Mouse (Mus musculus): ENCODE data around the gene Paqr7.
"Not testable (repeated sequence)": the region's sequence is repeated elsewhere in the genome, so short reads cannot be mapped to it uniquely, and the experiment has no call there.

The Paqr7 gene

GRCm38 (mm10) chr4:134474240-134474639 lies 22.3 kb upstream of the Paqr7 start:
- DNase-seq = no peak

- DNase-seq = no peak
These were observed 19.6 kb upstream of the Paqr7 start for GRCm38 (mm10) chr4:134476899-134477298.

DNA sequence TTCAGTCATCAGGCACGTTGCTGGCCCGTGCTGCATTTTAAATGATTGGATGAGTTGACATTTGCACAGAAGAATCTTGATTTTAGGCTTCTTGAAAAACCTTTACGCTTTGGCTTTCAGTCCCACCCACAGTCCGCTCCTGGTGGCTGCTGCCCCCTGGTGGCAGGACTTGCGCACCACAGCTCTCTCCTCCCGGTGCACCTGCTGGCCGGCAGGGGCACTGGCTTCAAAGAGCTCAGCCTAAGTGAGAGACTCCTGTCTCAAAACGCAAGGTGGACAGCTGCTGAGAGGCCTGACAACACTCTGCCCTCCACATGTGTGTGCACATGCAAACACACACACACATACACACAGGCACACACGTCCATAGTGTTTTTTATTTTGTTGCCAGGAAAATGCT lies 18.5 kb upstream of the Paqr7 start:
- peak; percentile 91 for DNase-seq

DNA sequence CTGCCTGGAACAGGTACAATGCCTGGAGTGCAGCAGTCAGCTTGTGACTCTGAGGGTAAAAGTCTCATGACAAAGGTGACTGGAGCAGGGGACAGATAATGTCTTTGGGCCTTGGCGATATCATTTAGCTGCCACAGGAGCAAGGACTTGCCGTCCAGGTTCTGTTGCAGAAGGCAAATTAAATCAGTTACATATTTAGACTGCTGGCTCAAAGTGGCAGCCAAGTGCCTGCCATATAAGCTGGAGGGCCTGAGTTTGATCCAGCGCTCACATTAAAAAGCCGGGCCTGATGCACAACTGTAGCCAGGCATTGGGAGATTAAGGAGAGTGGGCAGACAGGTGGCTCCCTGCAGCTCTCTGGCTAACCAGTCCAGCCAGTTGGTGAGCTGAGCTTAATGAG lies 16.7 kb upstream of the Paqr7 start:
- DNase-seq = no peak

DNA sequence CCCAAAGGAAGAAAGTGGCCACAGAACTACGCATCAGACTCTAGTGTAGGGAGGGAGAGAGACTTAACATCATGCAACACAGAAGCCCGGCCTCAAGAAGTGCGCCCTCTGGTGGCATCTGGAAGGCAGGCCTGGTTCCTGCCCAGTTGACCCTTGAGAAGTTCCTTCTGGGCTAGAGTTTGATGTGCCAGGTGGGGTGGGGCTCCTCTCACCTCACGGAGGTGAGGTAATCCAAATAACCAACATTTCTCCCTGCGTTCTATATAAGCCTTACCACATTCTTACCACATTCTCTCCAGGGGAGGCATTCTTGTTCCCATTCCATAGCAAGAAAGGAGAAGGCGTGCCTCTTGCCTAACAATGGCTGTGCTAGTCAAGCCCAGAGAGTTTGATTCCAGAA lies 15.6 kb upstream of the Paqr7 start:
- no peak for DNase-seq

GRCm38 (mm10) chr4:134481270-134481669 lies 15.2 kb upstream of the Paqr7 start:
- no peak for DNase-seq

DNA sequence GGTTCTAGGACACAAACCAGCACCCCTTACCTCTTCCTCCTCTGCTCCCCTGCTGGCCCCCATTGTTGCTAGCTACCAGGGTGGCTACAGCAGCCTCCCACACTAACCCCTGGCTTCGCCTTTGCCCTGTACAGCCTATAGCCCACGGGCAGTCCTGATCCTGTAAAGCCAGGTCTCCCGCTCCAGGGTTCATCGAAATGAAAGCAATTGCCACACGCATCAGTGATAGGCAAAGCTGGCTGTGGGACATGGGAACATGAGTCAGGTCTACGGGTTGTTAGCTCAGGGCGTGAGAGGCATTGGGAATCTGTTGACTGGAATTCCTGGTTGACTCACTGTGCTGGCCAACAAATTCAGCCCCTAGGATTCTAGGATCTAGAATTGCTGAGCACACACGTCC lies 14.1 kb upstream of the Paqr7 start:
- DNase-seq = no peak

DNA sequence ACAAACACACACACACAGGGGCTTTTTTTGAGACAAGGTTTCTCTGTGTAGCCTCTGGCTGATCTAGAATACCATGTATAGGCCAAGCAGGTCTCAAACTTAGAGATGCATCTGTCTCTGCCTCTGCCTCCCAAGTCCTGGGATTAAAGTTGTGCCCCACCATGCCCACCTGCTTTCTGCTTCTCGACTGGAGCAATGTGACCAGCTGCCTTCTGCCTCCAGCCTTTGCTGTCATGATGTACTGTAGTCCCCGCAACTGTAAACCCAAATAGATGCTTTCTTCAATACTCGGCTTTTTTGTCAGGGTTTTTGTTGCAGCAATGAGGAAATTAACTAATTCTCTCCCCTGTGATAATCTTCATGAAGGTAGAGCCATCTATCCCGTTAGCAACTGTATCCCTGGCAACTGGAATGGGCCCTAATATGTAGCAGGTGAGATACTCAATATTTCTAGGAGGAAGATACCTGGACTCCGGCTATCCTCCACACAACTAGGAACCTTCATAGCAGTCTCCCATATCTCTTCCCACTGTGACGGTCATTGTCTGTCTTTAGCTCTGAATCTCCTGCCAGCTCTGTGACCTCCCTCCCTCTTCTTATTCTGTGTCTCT lies 13.3 kb upstream of the Paqr7 start:
- no peak for DNase-seq

DNA sequence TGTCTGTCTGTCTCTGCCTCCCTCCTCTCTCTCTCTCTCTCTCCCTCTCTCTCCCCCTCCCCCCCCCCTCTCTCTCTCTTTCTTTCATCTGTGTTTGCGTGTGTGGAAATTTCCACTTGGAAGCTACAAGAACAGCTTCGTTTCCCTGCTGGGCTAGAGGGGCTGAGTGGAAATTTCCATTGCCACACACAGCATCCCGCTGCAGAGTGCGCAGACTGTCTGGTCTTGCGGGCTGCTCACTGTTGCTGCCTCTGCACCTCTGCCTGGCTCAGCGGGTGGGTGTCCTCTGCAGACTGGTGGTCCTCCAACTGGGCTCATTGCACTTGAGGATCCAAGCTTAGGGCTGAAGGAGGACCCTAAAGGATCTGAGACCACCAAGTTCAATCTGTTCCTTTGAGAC lies 12.8 kb upstream of the Paqr7 start:
- no peak for DNase-seq

DNA sequence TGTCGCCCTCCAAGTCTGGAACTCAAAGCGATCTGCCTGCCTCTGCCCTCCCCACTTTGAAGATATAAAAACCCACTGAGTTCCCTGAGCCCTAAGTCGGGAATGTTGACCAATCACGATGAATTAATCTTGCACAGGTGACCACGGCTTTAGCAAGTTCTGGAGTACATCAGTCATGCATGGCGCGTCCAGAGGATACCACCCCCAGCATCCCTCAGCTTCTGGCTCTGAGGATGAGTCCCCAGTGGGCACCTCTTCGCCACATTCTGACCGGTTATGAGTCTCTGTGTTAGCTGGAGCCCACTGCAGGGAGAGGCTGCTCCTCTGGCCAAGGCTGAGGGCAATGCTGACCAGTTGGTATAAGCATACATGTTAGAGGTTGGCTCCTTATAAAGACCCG lies 12.3 kb upstream of the Paqr7 start:
- DNase-seq = no peak

DNA sequence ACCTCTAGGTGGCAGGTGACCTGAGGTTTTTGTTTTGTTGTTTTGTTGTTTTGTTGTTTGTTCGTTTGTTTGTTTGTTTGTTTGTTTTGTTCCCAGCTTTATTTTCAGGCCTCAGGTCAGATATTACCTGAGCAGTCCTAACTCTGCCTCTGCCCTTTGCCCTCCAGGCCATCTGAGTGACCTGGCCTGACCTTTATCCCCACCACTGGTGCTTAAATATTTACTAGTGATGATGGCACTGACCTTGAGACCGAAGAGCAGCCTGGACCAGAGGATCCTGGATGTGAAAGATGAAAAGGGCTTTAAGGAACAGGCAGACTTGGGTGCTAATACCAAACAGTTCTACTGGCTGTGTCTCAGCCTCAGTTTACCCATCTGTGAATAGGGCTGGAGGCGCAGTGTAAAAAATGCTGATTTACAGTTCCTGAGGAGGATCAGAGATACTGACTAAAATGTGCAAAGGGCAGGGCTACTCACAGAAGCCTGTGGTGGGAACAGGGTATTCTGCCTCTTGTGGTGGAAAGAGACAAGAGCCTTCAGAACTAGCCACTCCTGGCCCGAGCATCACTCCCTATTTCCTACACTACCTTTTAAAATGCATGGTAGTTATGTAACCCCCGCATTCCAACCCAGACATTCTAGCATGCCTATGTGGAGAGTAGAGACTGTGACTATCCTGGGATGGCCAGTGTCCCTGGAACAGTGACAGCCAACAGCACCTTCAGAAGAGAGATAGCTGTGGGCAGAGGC lies 11.2 kb upstream of the Paqr7 start:
- DNase-seq = no peak

DNA sequence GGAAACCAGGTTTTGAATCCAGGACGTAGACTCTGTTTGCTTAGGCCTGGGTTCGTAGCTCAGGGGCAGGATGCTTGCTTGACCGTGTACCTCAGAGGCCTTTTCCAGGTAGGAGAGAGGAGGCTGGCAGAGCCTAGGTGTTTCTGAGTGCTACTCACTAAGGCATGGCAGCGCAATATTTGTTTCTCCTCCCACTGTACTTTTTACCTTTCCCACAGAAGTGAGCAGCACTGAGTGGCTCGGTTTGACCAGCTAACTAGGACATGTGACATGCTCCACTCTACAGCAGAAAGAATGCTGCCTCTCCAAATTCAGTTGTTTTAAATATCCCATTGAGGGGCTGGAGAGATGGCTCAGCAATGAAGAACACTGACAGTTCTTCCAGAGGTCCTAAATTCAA lies 8.3 kb upstream of the Paqr7 start:
- no peak for DNase-seq

- DNase-seq = no peak
These were observed 6.4 kb upstream of the Paqr7 start for GRCm38 (mm10) chr4:134489986-134490665.

GRCm38 (mm10) chr4:134491716-134492115 lies 4.8 kb upstream of the Paqr7 start:
- DNase-seq = no peak

DNA sequence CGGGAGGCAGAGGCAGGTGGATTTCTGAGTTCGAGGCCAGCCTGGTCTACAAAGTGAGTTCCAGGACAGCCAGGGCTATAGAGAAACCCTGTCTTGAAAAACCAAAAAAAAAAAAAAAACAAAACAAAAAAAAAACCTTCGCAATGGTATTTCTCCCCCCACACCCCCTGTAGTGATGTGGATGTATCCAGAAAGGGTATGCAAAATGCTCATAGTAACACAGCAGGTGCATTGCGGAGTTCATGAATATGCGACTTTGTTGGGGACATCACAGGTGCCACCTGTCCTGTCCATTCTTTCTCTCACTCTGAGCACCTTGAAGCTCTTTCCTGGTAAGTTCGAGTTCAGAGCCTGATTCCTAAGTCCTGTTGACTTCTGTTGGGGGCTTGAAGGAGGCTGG lies 2.3 kb upstream of the Paqr7 start:
- DNase-seq = not testable (repeated sequence)

- DNase-seq = no peak
These were observed 1.5 kb upstream of the Paqr7 start for GRCm38 (mm10) chr4:134494780-134495545.

DNA sequence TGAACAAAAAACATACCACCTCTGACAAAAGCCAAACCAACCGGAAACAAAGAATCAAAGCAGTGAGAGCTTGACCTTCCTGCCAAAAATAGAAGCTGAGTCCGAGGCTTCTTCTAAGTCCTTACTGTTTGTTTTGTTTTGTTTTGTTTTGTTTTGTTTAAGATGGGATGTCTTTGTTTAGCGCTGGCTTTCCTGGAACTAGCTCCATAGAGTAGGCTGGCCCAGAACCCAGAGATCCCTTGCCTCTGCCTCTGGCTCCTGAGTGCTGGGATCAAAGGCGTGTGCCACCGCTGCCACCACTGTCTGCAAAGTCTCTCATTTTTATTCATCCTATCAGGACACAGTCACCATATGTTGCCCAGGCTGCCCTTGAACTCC lies 962 bp upstream of the Paqr7 start:
- no peak for DNase-seq

DNA sequence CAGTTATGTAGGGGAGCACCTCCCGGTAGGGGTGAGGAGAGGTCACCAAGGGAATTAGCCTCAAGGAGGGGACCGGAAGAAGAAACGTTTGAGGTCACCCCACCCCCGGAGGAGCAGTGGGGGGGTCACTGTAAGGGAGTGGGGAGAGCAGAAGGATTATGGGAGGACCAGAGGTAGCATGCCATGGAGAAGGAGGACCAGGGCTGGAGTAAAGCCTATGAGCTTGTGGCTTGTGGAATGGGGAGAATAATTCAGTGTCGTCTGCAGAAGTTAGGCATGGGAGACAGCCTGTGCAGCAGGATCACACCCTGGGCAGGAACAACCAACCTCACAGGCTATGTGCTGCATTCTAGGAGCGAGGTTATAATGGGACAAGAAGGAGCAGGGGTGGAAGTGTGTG lies 726 bp downstream of the Paqr7 start:
- DNase-seq = no peak

DNA sequence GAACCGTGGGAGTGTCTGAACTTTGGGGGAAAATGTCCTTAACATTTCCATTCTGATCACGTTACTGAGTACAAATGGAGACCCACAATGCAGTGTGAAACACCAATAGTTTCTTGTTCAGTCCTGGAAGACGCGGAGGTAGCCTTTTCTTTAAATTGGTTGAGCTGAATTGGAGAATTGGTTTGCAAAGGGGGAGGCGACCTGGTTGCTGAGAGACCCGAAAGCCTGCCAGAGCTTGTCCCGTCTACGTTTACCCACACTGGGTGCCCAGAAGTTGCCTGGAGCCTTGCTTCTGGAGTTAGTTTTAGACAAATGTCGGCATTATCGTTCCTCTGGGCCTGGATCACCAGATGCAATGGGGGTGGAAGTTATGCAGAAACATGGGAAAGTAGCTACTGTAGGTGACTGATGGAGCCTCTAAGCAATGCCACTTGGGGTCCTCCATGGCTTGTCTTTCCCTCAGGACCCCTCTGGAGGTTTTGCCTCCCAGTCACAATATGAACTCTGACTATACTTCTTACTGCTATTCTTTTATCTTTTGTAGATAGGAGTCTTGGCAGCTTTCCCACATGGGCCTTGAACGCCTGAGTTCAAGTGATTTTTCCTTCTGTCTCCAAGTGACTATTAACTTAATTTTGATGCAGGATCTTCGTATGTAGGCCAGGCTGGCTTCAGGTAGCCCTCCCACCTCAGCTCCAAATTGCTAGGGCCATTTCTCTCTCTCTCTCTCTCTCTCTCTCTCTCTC lies 1.7 kb downstream of the Paqr7 start:
- no peak for DNase-seq

DNA sequence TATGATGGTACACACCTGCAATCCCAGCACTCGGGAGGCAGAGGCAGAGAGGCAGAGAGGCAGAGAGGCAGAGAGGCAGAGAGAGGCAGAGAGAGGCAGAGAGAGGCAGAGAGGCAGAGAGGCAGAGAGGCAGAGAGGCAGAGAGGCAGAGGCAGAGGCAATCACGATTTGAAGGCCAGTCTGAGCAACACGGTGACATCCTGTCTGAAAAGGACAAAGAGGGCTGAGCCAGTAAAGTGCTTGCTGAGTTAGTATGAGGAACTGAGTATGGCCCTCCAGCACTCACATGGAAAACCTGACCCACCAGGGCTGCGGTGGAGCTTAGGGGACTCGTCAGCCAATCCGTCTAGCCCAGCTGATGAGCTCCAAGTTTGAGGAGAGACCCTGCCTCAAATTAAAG lies 2.5 kb downstream of the Paqr7 start:
- not testable (repeated sequence) for DNase-seq

GRCm38 (mm10) chr4:134501095-134501494 lies 4.6 kb downstream of the Paqr7 start:
- no peak for DNase-seq

DNA sequence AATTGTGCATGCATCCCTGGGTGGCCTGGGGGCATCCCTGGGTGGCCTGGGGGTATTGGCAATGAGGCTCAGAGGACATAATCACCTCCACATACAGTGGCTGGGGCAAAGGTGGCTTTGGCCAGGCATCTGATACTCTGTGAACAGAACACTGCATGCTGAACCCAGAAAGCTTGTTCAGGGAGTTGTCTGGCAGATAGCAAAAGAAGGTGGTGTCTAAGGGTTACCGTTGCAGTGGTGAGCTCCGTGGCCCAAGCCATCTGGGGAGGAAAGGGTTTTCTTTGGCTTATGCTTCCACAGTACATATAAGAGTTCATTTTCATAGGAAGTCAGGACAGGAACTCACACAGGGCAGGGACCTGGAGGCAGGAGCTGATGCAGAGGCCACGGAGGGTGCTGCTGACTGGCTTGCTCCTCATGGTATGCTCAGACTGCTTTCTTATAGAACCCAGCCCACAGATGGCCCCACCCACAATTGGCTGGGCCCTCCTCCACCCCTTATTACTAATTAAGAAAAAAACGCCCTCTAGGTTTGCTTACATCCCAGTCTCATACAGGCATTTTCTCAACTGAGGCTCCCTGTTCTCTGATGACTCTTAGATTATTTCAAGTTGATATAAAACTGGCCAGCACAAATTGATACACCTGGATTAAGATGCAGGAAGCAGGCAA lies 7.3 kb downstream of the Paqr7 start:
- no peak for DNase-seq

All from right cerebral cortex, postnatal 25 days (tissue).